Mouse (Mus musculus) G1E (cell line): ENCODE data around the gene Ercc1.

Experiments
- CTCF ChIP-seq: IDR thresholded peaks from 2 replicates; pipeline ENCODE4 v1.5.1; 2012; ENCODE audit warnings: low read depth, low read length, inconsistent platforms, mixed read lengths
- GATA1 ChIP-seq: IDR thresholded peaks from 2 replicates; pipeline ENCODE4 v1.6.1; 2012; ENCODE audit warnings: borderline replicate concordance, low read length, inconsistent platforms, mixed read lengths

GRCm38 (mm10) chr7:19328425-19328824 lies 16.2 kb upstream of the Ercc1 start:
- TF ChIP-seq CTCF, result 0 out of 2 replicates have a peak, but pooled peaks have one; percentile 8
- TF ChIP-seq GATA1, result no peak
